Mouse (Mus musculus): Measurements from ENCODE around the gene Prtn3.

Prtn3 gene

DNA sequence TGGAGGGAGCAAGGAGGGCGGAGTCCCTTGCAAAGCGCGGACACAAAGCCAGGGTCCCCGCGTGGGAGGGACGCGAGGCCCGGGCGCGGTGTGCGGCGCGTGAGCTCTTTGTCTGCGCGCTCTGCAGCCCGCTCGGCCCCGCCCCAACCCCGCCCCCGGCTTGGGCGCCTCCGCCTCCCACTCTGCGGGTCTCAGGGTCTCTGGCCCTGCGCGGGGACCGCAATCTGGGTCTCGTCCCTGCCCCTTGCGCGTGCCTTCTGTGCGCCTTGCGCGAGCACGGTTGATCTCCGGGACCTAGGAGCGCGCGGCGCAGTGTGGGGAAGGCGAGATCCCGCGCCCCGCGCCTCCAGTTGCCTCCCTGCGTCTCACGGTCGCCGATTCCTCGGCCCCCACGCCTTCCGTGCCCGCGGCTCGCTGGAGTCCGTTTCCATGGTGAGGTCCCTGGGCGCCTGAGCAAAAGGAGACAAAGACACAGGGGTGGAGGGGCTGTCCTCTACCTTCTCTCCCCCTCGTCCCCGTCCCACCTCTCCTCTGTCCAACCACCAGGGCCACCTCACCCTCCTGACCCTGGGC, at the start of gene Prtn3, which contains the start of gene Plppr3:
Prtn3 (plus strand) TSS at position 187 of the 573 bp plus-strand sequence.
Plppr3 (minus strand) TSS at position 345 of the 573 bp plus-strand sequence.
- peak; percentile 51 to 77 for DNase-seq (ENCODE audit: low spot score in 2 of 2)

DNA sequence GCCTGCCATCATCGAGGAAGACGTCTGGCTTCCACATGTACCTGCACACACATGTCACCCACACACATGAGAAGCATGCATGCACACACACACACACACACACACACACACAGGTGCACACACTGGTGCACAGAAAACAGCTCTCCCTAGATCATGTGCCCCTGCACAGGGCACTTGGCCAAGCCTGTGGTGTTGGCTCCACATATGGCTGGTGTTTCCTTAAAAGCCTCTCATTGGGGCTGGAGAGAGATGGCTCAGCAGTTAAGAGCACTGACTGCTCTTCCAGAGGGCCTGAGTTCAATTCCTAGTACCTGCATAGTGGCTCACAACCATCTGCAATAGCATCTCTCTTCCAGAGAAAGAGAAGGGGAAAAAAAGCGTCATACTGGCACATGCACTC, 42.7 kb upstream of the Prtn3 start:
- DNase-seq (ENCODE audit: low spot score in 2 of 2) = no peak

DNA sequence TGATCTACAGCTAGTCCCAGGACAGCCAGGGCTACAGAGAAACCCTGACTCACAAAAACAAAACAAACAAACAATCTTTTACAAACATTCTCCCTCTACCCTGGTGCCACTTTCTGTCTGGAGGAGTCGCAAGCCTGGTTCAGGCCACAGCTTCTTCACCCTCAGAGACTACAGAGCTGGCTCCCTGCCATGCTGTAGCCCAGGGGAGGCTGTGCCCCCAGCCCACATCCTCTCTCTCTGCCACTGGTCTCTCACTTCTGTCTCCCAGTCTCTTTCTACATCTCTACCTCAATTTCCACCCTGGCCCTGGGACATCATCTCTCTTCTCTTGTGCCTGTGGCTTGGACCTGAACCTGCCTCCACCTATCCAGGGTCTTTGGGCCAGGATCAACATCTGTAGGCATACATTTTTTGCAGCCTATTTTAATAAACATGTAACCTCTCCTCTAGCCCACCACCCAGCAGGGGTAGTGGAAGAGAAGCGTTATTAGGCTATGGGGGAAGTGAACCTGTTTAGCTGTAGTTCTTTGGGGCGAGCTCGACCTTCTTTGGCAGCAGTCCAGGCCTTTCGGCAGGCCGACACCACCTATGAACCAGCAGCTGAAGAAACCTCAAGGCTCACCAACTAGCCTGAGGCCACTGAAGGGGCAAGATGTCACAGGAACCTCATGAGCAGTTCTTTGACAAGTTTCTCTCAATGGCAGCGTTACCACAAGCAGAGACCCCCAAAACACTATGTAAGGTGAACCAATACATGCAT, 42.1 kb upstream of the Prtn3 start:
- no peak for DNase-seq (ENCODE audit: low spot score in 2 of 2)

DNA sequence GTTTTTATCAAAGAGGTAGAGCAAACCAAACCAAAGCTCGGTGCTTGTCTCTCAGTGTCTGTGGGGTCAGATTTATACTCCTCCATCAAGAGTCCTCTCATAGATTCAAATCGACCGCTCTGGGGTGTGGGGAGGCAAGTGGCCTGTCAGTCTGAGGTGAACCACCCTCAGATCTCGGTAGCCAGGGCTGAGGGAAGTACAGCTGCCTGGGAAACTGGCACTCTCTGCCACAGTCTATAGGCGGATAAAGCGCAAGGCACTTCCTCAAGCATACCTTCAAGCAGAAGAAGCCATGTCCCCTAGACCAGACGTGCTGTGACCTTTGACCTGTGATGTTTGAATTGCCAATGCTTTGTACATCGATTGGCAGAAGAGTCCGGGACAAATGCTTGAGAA, 41.5 kb upstream of the Prtn3 start:
- no peak for DNase-seq (ENCODE audit: low spot score in 2 of 2)

DNA sequence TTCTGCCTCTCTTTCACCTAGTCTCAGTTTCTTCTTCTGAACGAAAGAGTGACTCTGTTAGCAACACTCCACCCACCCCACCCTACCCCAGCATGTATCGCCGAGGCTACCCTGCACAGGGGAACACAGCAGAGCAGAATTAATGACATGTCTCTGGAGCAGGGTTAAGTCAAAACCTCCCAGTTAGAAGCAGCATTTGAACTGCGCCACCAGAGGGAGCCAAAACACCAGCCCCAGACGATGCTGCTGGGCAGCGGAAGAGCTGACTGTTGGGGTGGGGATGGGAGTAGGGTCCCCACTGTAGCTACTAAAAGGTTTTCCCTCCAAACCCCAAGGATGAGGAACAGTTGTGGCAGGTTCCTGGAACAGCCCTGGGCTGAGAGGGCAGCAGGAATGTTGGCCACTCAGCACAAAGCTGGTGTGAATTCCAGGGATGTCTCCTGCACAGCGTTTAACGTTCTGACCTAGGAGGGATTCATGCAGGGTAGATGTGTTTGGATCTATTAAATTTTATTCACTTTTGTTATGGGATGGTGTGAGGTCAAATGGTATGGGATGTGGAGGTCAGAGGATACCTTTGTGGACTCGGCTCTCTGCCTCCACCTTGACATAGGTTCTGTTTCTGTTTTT, 39.4 kb upstream of the Prtn3 start:
- peak; percentile 62 to 77 for DNase-seq (ENCODE audit: low spot score in 2 of 2)

DNA sequence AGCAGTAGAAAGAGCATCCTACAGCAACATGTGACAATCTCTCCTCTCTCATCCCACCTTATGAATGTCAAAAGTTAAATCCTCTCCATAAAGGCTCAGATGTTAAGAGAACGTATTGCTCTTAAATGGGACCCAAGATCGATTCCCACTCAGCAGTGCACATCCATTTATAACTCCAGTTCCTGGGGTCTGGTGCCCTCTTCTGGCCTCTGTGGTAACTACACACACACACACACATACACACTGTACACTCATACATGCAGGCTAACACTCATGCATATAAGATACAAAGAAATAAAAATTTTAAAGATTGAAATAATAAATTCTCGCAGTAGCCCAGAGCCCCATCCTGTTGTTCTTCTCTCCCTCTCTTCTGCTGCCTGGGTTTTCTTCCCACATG, 37.4 kb upstream of the Prtn3 start:
- no peak for DNase-seq (ENCODE audit: low spot score in 2 of 2)

DNA sequence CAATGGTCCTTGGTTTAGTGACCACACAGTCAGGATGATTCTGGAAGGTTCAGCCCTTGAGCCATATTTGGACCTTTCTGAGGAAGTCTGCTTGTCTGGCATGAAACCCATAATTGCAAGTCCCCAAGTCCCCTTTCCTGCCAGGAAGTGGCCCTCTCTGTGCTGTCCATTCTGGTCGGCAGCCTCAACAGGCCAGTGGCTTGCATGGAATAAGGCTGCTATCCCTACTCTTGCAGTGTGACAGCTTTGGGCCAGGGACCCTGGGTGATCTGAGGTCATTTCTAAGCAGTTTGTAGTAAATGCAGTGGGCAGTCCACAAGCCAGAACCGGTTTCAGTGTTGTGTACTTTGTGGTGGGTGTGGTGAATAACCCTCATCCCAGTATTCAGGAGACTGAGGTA, 36.1 kb upstream of the Prtn3 start:
- DNase-seq (ENCODE audit: low spot score in 2 of 2) = no peak

DNA sequence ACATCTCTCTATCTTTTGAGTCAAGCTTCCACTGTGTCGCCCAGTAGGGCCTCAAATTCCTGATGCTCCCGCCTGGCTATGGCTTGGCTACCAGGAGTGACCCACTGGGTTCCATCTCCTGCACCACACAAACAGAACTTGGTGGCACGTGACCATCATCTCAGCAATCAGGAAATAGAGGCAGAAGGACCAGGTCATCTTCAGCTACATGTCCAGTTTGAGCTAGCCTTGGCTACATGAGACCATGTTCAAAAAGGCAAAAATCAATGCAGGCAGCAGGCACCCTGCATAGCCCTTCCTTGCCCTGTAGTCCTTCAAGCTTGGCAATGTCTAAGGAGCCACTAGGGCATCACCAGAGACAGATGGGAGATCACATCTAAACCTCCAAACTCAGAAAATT, 34.2 kb upstream of the Prtn3 start:
- no peak for DNase-seq (ENCODE audit: low spot score in 2 of 2)

DNA sequence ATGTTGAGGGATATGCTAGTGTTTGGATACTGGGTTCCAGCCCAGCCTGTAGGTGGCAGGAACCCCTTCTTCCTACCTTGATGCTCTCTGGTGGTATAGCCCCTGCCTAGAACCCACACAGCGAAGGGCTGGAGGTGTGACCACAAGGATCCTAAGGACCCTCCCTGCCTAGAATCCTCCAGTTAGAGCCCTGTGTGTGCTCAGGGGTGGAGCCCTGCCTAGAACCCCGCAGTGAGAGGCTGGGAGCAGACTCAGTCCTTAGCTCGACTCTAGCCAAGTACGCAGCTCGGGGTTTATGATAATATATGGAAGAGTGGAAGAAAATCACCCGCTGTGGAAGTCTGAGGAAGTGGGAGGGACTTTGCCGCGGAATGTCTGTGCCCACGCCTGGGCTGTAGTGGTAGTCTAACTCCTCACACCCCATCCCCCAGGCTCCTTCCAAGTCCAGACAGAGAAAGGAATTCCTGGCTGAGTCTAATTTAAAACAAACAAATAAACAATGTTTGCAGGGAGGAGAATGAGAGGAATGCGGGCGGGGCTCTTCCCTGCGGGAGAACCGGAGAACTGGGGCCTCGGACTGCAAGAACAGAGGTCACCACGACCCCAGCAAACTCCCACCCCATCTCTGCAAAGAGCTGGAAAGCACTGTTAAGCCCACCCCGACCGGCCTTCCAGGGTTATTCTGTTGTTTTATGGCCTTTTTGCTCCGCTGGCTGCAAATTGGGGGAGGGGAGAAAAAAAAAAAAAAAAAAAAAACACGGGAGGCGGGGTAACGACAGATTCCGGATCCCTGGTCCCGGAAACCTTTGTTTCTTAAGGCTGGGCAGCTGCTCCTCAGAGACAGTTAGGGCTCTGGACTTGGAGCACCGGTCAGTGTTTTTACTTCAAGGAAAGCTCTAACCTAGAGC, 33.4 kb upstream of the Prtn3 start:
- DNase-seq (ENCODE audit: low spot score in 2 of 2) = no peak

DNA sequence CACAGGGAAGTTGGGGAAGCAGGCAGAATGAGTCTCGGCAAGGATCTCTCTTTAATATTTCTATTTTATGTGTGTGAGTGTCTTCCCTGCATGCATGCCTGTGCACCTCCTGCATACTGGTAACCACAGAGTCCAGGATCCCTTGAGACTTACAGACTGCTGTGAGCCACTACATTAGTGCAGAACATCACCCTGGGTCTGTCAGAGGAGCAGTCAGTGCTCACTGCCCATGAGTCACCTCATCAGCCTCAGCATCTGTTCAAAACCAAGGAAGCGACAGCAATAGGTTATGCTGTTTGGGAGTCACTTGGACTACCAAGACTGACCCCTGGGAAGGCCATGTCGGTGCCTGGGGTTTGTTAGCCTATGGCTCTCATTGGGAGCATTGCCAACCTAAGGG, 32.0 kb upstream of the Prtn3 start:
- DNase-seq (ENCODE audit: low spot score in 2 of 2) = no peak

DNA sequence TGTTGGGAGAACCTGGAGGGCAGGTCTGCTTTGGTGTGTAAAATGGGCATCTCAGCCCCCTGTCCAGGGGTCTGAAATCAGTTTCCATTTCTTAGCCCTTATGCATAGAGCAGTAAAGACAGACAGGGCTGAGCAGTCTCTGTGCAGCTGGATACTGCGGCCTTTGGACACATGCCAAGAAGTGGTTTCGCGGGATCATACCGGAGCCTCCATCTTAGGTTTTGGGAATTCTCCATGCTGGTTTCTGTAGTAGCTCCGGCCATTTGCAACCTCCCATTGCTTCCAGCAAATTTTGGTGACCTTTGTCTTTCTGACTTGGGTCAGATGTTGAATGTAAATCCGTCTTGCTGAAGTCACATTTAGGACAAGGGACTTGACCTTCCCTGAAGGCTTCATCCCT, 30.8 kb upstream of the Prtn3 start:
- no peak for DNase-seq (ENCODE audit: low spot score in 2 of 2)

DNA sequence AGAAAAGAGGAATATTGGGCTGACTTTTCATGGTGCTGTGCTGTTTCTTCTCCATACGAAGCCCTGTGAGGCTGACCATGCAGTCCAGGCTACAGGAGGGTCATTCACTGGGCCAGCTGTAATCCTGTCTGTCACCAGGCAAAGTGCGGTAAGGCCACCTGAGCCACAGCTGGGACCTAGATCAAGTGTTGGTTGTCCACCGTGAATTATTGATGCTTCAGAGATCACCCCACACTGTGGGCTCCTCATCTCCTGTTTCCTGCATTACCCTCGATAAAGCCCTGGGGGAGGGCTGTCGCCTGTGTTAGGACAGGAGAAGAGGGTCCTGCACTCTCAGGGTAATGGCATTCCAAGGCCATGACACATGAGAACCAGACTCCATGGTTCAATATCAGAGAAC, 27.7 kb upstream of the Prtn3 start:
- no peak for DNase-seq (ENCODE audit: low spot score in 2 of 2)

DNA sequence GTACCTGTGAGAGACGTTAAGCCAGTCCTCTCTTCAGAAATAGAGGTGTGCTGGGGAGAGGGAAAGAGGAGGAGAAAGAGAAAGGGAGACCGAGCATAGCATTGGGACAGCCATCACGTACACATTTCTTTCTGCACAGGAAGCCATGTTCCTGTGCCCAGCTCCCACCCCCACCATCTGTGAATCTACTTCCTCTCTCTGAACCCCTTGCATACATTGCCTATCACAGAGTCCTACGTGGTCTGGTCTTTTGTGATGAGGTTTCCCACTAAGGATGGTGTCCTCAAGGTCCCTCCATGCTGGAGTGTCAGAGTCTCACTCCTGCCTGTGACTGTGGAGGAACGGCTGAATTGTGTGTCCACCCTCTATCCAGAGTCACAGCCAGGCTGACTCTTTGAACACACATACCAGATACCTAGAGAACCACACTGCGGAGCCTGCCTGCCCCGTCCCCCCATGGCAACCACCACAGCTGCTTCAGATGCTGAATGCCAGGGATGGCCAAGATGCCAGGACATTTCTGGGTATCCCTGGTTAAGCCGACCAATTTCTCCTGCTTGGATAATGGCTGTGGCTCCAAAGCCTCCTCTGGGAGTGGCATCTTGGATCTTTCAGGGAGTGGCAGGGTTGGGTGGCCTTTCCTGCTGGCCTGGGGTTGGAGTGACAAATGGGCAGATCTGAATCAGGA, 24.2 kb upstream of the Prtn3 start:
- DNase-seq (ENCODE audit: low spot score in 2 of 2) = no peak

DNA sequence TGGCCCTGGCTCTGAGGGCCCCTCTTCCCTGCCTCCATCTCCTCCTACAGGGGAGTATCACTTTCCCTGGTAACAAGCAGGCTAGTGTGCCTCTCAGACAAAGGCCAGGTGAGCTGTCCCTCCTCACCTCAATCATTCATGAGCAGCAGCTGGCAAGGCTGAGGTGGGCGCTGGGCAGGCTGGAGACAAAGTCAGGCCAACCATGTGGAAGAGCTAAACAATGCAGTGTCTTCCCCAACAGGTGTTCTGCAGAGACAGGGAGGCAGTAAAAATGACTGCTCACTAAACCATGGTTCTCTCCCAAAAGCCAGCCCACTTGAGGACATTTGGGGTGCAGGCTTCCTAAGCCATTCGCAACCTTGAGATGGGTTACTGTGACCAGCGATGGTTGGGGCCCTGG, 22.6 kb upstream of the Prtn3 start:
- no peak for DNase-seq (ENCODE audit: low spot score in 2 of 2)

DNA sequence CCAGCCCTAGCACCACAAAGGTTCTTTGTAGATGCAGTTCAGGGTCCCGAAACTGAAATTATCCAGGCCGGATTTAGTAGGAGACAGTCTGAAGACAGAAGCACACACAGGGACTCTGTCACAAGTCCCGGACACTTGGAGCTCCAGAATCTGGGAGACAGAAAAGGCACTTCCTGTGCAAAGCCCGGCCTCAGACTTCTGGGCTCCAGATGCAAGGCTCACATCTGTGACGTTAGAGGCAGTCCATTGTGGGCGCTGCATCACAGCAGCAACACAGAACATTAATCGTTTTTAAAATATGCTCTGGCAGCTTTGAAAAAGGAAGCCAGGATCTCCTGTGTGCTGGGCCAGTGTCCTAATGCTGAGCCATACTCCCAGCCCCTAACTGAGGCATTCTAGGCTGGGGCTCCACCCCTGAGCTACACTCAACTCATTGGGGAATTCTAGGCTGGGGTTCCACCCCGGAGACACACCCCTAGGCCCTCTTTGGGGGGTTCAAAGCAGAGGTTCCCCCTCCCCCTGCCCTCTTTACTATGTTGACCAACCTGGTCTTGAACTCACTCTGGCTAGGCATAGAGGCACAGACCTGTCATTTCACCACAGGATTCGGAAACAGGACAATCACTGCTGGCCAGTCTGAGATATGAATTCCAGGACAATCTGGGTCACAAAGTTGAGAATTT, 22.0 kb upstream of the Prtn3 start:
- DNase-seq (ENCODE audit: low spot score in 2 of 2) = no peak

DNA sequence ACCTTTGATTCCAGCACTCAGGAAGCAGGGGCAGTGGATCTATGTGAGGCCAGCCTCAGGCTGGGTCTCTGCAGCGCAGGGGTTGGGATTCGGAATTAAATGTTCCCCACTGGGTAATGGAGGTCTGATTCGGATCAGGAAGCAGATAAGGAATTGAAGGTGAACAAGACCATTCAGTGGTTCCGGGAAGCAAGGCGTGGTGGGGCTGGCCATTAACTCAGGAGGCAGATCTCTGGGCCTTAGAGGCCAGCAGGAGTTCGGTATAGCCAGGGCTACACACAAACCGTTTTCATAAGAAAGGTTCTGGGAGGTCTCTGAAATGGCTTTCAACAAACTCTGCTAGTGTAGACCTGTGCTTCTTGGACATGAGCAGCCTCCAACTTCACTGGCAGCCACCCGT, 21.4 kb upstream of the Prtn3 start:
- no peak for DNase-seq (ENCODE audit: low spot score in 2 of 2)

DNA sequence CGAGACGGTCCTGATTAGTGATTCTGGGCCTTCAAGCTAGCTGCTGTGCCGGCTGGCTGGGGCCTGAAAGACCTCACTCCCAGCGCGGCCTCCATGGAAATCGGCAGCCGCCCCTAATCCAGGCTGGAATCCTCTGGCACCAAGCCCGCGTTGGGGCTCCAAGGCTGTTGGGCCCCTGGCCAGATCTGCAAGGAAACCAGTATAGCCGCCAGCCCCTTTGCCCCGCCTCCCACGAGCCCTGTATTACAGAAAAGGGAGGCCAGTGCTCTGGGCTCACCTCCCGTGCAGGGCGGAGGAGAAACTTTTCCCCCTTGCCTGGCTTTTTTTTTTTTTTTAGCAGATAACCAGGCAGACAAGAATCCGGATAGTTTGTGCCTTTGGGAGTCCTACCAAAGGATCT, 20.9 kb upstream of the Prtn3 start:
- peak; percentile 95 to 98 for DNase-seq (ENCODE audit: low spot score in 2 of 2)

DNA sequence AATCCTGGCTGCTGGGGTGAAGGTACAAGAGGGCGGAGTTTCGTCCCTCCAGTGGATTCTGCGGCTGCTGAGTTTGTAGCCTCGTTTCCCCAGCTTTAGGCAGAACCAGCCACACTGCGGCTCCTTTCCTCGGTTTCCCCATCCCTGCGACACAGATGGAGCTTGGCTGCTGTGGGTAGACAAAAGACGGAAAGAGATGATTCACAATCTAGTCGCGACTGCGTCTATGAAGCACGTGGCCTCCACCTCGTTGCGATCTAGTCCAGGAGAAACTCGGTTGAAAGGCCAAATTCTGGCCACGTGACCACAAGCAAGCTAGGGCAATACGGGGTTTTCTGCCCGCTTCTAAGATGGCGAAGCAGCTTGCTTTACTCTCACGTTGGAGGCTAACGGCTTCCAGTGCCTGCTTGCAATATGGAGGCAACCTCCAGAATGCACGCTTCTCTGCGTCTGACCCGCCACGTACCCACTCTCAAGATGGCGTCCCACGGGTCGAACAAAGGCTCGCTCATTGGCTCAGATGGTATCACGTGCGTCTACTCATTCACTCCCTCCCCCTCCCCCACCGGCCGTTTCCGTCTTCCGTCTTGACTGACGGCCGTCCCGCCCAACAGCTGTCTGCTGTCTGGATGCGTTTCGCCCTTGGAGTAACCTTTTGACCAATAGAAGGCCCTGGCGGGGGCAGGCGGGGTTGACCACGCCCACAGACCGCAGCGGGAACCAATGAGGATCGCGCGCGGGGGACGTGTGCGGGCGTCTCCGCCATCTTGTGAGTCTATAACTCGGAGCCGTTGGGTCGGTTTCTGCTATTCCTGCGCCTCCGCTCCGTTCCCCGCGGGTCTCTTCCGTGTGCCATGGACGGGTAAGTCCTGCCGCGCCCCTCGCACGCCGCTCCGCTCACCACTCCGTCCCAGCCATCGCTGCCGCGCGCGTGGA, 20.1 kb upstream of the Prtn3 start, which contains the start of gene Ptbp1:
Ptbp1 (plus strand) TSS at position 568 of the 936 bp plus-strand sequence.
- peak; percentile 98 to 100 for DNase-seq (ENCODE audit: low spot score in 2 of 2)

DNA sequence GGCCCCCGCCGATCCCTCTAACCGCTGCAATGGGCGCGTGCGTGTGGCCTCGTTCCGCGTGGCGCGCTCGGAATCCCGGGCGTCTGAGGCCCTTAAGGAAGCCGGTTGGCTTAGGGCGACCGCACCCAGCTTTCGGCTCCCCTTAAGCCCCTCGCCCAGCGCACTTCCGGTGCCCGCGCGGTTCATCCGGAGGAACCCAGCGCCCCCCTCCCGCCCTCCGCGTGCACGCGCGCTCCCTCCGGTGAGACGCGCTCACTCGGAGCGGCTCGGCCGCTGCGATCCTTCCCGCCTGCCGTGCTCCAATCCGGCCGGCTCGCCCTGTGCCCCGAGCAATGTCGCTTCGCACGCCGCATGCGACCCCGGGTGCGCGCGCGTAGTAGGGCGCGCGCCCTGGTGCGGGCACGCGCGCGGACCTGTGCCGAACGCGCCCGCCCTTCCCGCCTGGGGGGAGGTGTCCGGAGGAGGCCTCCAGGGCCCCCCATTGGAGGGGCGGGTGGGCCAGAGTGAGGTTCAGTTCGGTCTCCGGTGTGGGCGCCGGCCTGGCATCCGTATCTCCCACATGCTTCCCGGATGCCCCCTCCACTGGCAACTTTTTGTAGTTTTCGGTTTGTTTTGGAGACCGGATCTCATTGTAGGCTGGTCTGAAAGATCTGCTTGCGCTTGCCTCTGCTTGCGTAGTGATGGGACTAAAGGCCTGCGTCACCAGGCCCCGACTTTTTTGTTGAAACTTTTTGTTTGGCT, 19.3 kb upstream of the Prtn3 start:
- peak in 1 of 2 experiments; percentile 75 for DNase-seq (ENCODE audit: low spot score in 2 of 2)
